Mouse (Mus musculus): Measurements from ENCODE around the gene L3hypdh. TPM values are rescaled to one million over a fixed set of nuclear protein-coding genes. Genes with fewer than 3 reads are reported as not detected.

The L3hypdh gene
- polyA plus RNA-seq, 1 experiment from 2014 or later = 11.7 TPM

DNA sequence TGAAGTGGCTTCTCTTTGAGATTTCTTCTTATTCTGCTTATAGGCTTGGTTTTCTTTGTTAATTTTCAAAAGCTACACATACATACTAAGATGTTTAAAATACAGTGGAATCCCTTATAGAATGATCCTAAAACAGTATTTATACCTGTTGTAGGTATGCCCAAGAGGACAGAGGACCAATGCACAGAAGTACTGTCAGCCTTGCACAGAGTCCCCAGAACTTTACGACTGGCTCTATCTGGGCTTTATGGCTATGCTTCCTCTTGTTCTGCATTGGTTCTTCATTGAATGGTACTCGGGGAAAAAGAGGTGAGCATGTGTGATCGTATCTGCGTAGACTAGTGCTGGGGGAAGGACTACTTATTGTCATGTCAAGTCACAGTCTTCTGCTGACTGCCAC, 4.6 kb upstream of the L3hypdh start:
- ATAC-seq = no peak
- peaks cover 14% of the 10 kb centered on the region for H3K4me1 ChIP-seq (ENCODE audit: control insufficient read depth, insufficient read depth, low read depth, low read length)
- no peak overlapping the region for H3K4me2 ChIP-seq (ENCODE audit: low read length)
- H3K9ac ChIP-seq (ENCODE audit: low read depth, low read length) = no peak overlapping the region
- no peak overlapping the region for H3K4me3 ChIP-seq (ENCODE audit: low read length)
- 92% methylated on average over 4 of the region's 4 CpGs for WGBS
- H3K27ac ChIP-seq (ENCODE audit: low read depth, low read length) = no peak overlapping the region
- H3K9me3 ChIP-seq (ENCODE audit: control insufficient read depth, low read length) = no peaks in the 10 kb centered on the region
- no peaks in the 10 kb centered on the region for H3K27me3 ChIP-seq (replicated peaks; ENCODE audit: control insufficient read depth, insufficient read depth, low read length)
- H3K36me3 ChIP-seq (ENCODE audit: control insufficient read depth, insufficient read depth, low read length) = peaks cover 10% of the 10 kb centered on the region

GRCm38 (mm10) chr12:72086166-72086825, 1.1 kb upstream of the L3hypdh start:
- peaks cover 21% of the 10 kb centered on the region for H3K4me1 ChIP-seq (ENCODE audit: control insufficient read depth, insufficient read depth, low read depth, low read length)
- ATAC-seq = no peak

GRCm38 (mm10) chr12:72085024-72085328, 263 bp downstream of the L3hypdh start:
- WGBS = 0% methylated on average over 31 of the region's 31 CpGs
- peak overlapping the region; percentile 74 for H3K4me2 ChIP-seq (ENCODE audit: low read length)
- H3K9ac ChIP-seq (ENCODE audit: low read depth, low read length) = peak overlapping the region; percentile 80
- H3K4me3 ChIP-seq (ENCODE audit: low read length) = peak overlapping the region; percentile 48
- no peaks in the 10 kb centered on the region for H3K9me3 ChIP-seq (ENCODE audit: control insufficient read depth, low read length)
- H3K27ac ChIP-seq (ENCODE audit: low read depth, low read length) = peak overlapping the region; percentile 92
- H3K4me1 ChIP-seq (ENCODE audit: control insufficient read depth, insufficient read depth, low read depth, low read length) = peaks cover 21% of the 10 kb centered on the region
- ATAC-seq = peak; percentile 31
- H3K27me3 ChIP-seq (replicated peaks; ENCODE audit: control insufficient read depth, insufficient read depth, low read length) = no peaks in the 10 kb centered on the region
- H3K36me3 ChIP-seq (ENCODE audit: control insufficient read depth, insufficient read depth, low read length) = no peaks in the 10 kb centered on the region

More at GRCm38 (mm10) chr12:72086166-72086825, 1.1 kb upstream of the L3hypdh start:
- 1% methylated on average over 18 of the region's 18 CpGs for WGBS
- H3K9me3 ChIP-seq (ENCODE audit: control insufficient read depth, low read length) = no peaks in the 10 kb centered on the region
- peaks cover 2% of the 10 kb centered on the region; the same call in 1 of the 2 replicates for H3K36me3 ChIP-seq (ENCODE audit: control insufficient read depth, insufficient read depth, low read length)
- H3K4me3 ChIP-seq (ENCODE audit: low read length) = peak overlapping the region; percentile 48
- peak overlapping the region; percentile 83 for H3K9ac ChIP-seq (ENCODE audit: low read depth, low read length)
- no peaks in the 10 kb centered on the region for H3K27me3 ChIP-seq (replicated peaks; ENCODE audit: control insufficient read depth, insufficient read depth, low read length)
- peak overlapping the region; percentile 92 for H3K27ac ChIP-seq (ENCODE audit: low read depth, low read length)
- H3K4me2 ChIP-seq (ENCODE audit: low read length) = peak overlapping the region; percentile 74

DNA sequence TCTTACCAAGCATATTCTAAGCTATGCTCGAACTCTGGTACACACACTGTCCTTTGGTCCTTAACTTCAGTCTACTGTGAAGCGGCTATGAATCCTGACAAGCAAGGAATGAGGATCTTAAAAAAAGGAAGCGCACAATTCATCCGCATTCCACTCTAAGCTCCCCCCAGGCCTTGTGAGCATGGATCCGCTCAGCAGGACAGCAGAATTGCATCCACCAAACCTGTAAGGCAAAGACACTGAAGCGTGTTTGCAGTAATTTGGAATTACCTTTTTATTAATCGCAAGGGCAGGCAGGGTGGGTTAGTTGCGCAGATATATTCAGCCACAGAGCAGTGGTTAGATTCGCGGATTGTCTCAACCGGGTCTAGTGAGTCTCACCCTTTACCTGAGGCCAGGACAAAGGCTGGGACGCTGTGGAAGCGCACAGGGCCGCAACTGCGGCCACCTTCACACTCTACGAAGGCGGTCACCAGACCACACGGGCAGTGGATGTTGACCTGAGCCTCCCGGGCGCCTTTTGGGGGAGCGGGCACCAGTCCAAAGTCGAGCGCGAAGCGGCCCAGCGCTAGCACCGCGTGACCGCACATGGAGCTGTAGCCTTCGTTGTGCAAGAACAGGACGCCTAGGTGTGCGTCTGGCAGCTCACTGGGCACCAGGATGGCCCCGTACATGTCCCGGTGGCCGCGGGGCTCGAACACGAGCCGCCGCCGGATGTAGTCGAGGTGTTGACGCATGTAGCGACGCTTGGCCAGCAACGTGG, 797 bp downstream of the L3hypdh start:
- peak; percentile 12 for ATAC-seq
- WGBS = 4% methylated on average over 46 of the region's 46 CpGs

DNA sequence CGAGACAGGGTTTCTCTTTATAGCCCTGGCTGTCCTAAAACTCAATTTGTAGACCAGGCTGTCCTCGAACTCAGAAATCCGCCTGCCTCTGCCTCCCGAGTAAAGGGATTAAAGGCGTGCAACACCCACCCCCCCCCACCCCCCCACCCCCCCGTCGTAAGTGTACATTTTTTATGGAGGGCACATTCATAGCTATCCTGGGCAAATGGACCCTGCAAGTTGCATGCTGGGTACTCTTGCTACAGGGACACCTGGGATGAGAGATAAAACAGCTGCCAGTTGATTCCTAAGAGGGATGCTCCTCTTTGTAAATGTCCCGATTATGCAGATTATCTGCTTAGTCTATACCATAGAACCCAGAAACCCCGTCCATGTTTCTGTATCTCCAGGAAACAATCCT, 2.0 kb downstream of the L3hypdh start:
- no peak for ATAC-seq
- H3K36me3 ChIP-seq (ENCODE audit: control insufficient read depth, insufficient read depth, low read length) = no peaks in the 10 kb centered on the region
- 84% methylated on average over 9 of the region's 9 CpGs for WGBS

More for the DNA sequence above, 797 bp downstream of the L3hypdh start:
- Histone ChIP-seq H3K4me1 (ENCODE audit: control insufficient read depth, insufficient read depth, low read depth, low read length) (peaks cover 21% of the 10 kb centered on the region), H3K9ac (ENCODE audit: low read depth, low read length) (peak overlapping the region; percentile 80), H3K27ac (ENCODE audit: low read depth, low read length) (peak overlapping the region; percentile 92), H3K36me3 (ENCODE audit: control insufficient read depth, insufficient read depth, low read length) (no peaks in the 10 kb centered on the region), H3K4me3 (ENCODE audit: low read length) (peak overlapping the region; percentile 48), H3K4me2 (ENCODE audit: low read length) (peak overlapping the region; percentile 74), H3K27me3 (replicated peaks; ENCODE audit: control insufficient read depth, insufficient read depth, low read length) (no peaks in the 10 kb centered on the region), H3K9me3 (ENCODE audit: control insufficient read depth, low read length) (no peaks in the 10 kb centered on the region)

GRCm38 (mm10) chr12:72082370-72082769, 2.9 kb downstream of the L3hypdh start:
- H3K4me2 ChIP-seq (ENCODE audit: low read length) = peak overlapping the region; percentile 46
- H3K9ac ChIP-seq (ENCODE audit: low read depth, low read length) = peak overlapping the region; percentile 35; the same call in 1 of the 2 replicates
- H3K27me3 ChIP-seq (replicated peaks; ENCODE audit: control insufficient read depth, insufficient read depth, low read length) = no peaks in the 10 kb centered on the region
- H3K4me3 ChIP-seq (ENCODE audit: low read length) = no peak overlapping the region
- no peaks in the 10 kb centered on the region for H3K9me3 ChIP-seq (ENCODE audit: control insufficient read depth, low read length)
- no peaks in the 10 kb centered on the region for H3K36me3 ChIP-seq (ENCODE audit: control insufficient read depth, insufficient read depth, low read length)
- ATAC-seq = no peak
- WGBS = 24% methylated on average over 18 of the region's 18 CpGs
- H3K4me1 ChIP-seq (ENCODE audit: control insufficient read depth, insufficient read depth, low read depth, low read length) = peaks cover 12% of the 10 kb centered on the region
- H3K27ac ChIP-seq (ENCODE audit: low read depth, low read length) = no peak overlapping the region

More for the DNA sequence above, 2.0 kb downstream of the L3hypdh start:
- Histone ChIP-seq H3K9me3 (ENCODE audit: control insufficient read depth, low read length) (no peaks in the 10 kb centered on the region), H3K27me3 (replicated peaks; ENCODE audit: control insufficient read depth, insufficient read depth, low read length) (no peaks in the 10 kb centered on the region), H3K9ac (ENCODE audit: low read depth, low read length) (no peak overlapping the region), H3K4me2 (ENCODE audit: low read length) (no peak overlapping the region; the same call in 1 of the 2 replicates), H3K4me1 (ENCODE audit: control insufficient read depth, insufficient read depth, low read depth, low read length) (peaks cover 21% of the 10 kb centered on the region), H3K4me3 (ENCODE audit: low read length) (no peak overlapping the region), H3K27ac (ENCODE audit: low read depth, low read length) (no peak overlapping the region)

DNA sequence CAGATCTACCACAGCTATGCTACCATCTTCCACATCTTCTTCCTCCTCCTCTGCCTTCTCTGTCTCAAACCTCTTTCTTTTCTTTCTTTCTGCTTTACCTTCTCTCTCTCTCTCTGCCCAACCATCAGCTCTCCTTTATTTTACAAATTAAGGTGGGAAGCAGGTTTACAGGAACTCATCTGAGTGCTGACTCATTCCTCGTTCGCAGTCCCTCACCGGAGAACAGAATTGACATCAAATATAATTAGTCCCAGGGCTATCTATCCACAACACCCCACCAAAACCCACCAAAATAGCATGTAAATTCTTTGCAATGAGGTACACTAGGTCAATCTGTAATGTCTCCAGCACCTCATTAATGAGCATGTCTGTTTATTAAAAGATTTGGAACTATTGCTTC, 3.3 kb downstream of the L3hypdh start:
- 59% methylated on average over 3 of the region's 3 CpGs for WGBS
- Histone ChIP-seq H3K4me1 (ENCODE audit: control insufficient read depth, insufficient read depth, low read depth, low read length) (peaks cover 10% of the 10 kb centered on the region), H3K4me2 (ENCODE audit: low read length) (peak overlapping the region; percentile 46), H3K27me3 (replicated peaks; ENCODE audit: control insufficient read depth, insufficient read depth, low read length) (no peaks in the 10 kb centered on the region), H3K27ac (ENCODE audit: low read depth, low read length) (no peak overlapping the region), H3K9ac (ENCODE audit: low read depth, low read length) (no peak overlapping the region), H3K36me3 (ENCODE audit: control insufficient read depth, insufficient read depth, low read length) (no peaks in the 10 kb centered on the region), H3K4me3 (ENCODE audit: low read length) (no peak overlapping the region), H3K9me3 (ENCODE audit: control insufficient read depth, low read length) (no peaks in the 10 kb centered on the region)
- ATAC-seq = no peak

DNA sequence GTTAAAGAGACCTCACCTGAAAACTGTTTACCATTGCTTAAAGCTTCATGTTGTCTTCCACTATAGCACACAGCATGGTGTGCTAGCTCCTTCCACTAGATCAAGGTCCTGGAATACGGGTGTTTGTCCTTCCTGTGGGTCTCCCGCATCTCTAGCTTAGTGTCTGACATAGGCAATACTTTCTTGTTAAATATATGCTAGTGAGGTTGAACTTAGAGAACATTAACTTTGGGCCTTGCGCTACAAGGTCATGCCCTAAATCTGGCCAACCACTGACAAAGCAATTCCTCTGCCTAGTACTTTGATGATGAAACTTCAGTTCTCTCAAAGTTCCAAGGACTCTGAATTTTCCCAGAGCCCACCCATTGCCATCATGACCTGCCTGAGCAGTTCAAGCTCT, 7.0 kb downstream of the L3hypdh start:
- Histone ChIP-seq H3K27ac (ENCODE audit: low read depth, low read length) (no peak overlapping the region), H3K9ac (ENCODE audit: low read depth, low read length) (no peak overlapping the region), H3K36me3 (ENCODE audit: control insufficient read depth, insufficient read depth, low read length) (no peaks in the 10 kb centered on the region), H3K4me2 (ENCODE audit: low read length) (no peak overlapping the region), H3K4me3 (ENCODE audit: low read length) (no peak overlapping the region), H3K9me3 (ENCODE audit: control insufficient read depth, low read length) (no peaks in the 10 kb centered on the region), H3K27me3 (replicated peaks; ENCODE audit: control insufficient read depth, insufficient read depth, low read length) (no peaks in the 10 kb centered on the region), H3K4me1 (ENCODE audit: control insufficient read depth, insufficient read depth, low read depth, low read length) (peaks cover 4% of the 10 kb centered on the region)
- 94% methylated on average over 3 of the region's 3 CpGs for WGBS
- no peak for ATAC-seq

Measured in hindbrain, embryonic 16.5 days (tissue).